Mouse (Mus musculus) adrenal gland, postnatal 10 days (tissue): ENCODE measurements around the gene Rab21. TPM values are rescaled to one million over a fixed set of nuclear protein-coding genes. Genes with fewer than 3 reads are reported as not detected.
"Not testable (repeated sequence)": the region's sequence is repeated elsewhere in the genome, so short reads cannot be mapped to it uniquely, and the experiment has no call there.

Source experiments
- DNase-seq: peaks from one replicate; pipeline ENCODE4 v3.0.0; 2021; ENCODE audit warnings: mixed read lengths
- total RNA-seq, 2 experiments: library from RNA; stranded (reverse); gene quantifications; 2 replicates each; pipeline ENCODE4 v1.2.3; 2021

Rab21 gene
- total RNA-seq, 2 experiments from 2014 or later, result 51.3 to 53.3 TPM

- peak; percentile 31 for DNase-seq
Measured at GRCm38 (mm10) chr10:115328514-115328913, 13.1 kb upstream of the Rab21 start.

GRCm38 (mm10) chr10:115323295-115323694 is 7.9 kb upstream of the Rab21 start:
- peak; percentile 80 for DNase-seq

- no peak for DNase-seq
Measured at GRCm38 (mm10) chr10:115321317-115322035, 6.1 kb upstream of the Rab21 start.

- DNase-seq, result not testable (repeated sequence)
Measured at GRCm38 (mm10) chr10:115318388-115318787, 3.0 kb upstream of the Rab21 start.

- no peak for DNase-seq
Measured at GRCm38 (mm10) chr10:115316313-115316712, 919 bp upstream of the Rab21 start.

GRCm38 (mm10) chr10:115314582-115315452 is 577 bp downstream of the Rab21 start:
- DNase-seq, result peak; percentile 55

GRCm38 (mm10) chr10:115314287-115314581 is 1.2 kb downstream of the Rab21 start:
- no peak for DNase-seq

GRCm38 (mm10) chr10:115313641-115314286 is 1.6 kb downstream of the Rab21 start:
- no peak for DNase-seq

- DNase-seq, result peak; percentile 63
Measured at GRCm38 (mm10) chr10:115312732-115313131, 2.7 kb downstream of the Rab21 start.

- no peak for DNase-seq
Measured at GRCm38 (mm10) chr10:115312194-115312593, 3.2 kb downstream of the Rab21 start.

- DNase-seq, result no peak
Measured at GRCm38 (mm10) chr10:115311263-115311965, 4.0 kb downstream of the Rab21 start.

- no peak for DNase-seq
Measured at GRCm38 (mm10) chr10:115309191-115309590, 6.2 kb downstream of the Rab21 start.

- DNase-seq, result no peak
Measured at GRCm38 (mm10) chr10:115307331-115307875, 8.0 kb downstream of the Rab21 start.

GRCm38 (mm10) chr10:115298683-115299082 is 16.7 kb downstream of the Rab21 start:
- DNase-seq, result no peak

GRCm38 (mm10) chr10:115297582-115297981 is 17.8 kb downstream of the Rab21 start:
- DNase-seq, result no peak

GRCm38 (mm10) chr10:115296401-115296935 is 18.9 kb downstream of the Rab21 start:
- DNase-seq, result no peak

GRCm38 (mm10) chr10:115295162-115295561 is 20.2 kb downstream of the Rab21 start:
- DNase-seq, result no peak

- no peak for DNase-seq
Measured at GRCm38 (mm10) chr10:115294715-115295114, 20.7 kb downstream of the Rab21 start.

GRCm38 (mm10) chr10:115293946-115294345 is 21.4 kb downstream of the Rab21 start:
- no peak for DNase-seq

GRCm38 (mm10) chr10:115290671-115291070 is 24.7 kb downstream of the Rab21 start:
- no peak for DNase-seq

- no peak for DNase-seq
Measured at GRCm38 (mm10) chr10:115288856-115289255, 26.5 kb downstream of the Rab21 start.

- DNase-seq, result no peak
Measured at GRCm38 (mm10) chr10:115284170-115284569, 31.2 kb downstream of the Rab21 start.
